Mouse (Mus musculus) ovary, postnatal 14 days (tissue): ENCODE measurements around the gene Pde7b.

Experiments
- DNase-seq: peaks from one replicate; pipeline ENCODE4 v3.0.0; 2022; ENCODE audit warnings: low spot score

Pde7b gene

GRCm38 (mm10) chr10:20421299-20421883 is 303.5 kb downstream of the Pde7b start:
- DNase-seq = no peak

- no peak for DNase-seq
Measured at GRCm38 (mm10) chr10:20420296-20420695, 304.6 kb downstream of the Pde7b start.

- no peak for DNase-seq
Measured at GRCm38 (mm10) chr10:20418856-20419219, 306.0 kb downstream of the Pde7b start.

GRCm38 (mm10) chr10:20418202-20418855 is 306.5 kb downstream of the Pde7b start:
- peak; percentile 4 for DNase-seq

- DNase-seq = no peak
Measured at GRCm38 (mm10) chr10:20409181-20409580, 315.7 kb downstream of the Pde7b start.

GRCm38 (mm10) chr10:20408336-20408735 is 316.5 kb downstream of the Pde7b start:
- DNase-seq = no peak

GRCm38 (mm10) chr10:20405471-20405870 is 319.4 kb downstream of the Pde7b start:
- DNase-seq = peak; percentile 29

- no peak for DNase-seq
Measured at GRCm38 (mm10) chr10:20402941-20403340, 321.9 kb downstream of the Pde7b start.

GRCm38 (mm10) chr10:20400406-20400805 is 324.5 kb downstream of the Pde7b start:
- DNase-seq = no peak

GRCm38 (mm10) chr10:20398641-20399390 is 326.1 kb downstream of the Pde7b start:
- DNase-seq = no peak

- no peak for DNase-seq
Measured at GRCm38 (mm10) chr10:20398224-20398623, 326.7 kb downstream of the Pde7b start.

GRCm38 (mm10) chr10:20395778-20396177 is 329.1 kb downstream of the Pde7b start:
- DNase-seq = no peak

- no peak for DNase-seq
Measured at GRCm38 (mm10) chr10:20394815-20395214, 330.1 kb downstream of the Pde7b start.

- DNase-seq = no peak
Measured at GRCm38 (mm10) chr10:20390568-20390967, 334.3 kb downstream of the Pde7b start.

- no peak for DNase-seq
Measured at GRCm38 (mm10) chr10:20382807-20383419, 342.0 kb downstream of the Pde7b start.

- no peak for DNase-seq
Measured at GRCm38 (mm10) chr10:20381352-20381751, 343.5 kb downstream of the Pde7b start.

GRCm38 (mm10) chr10:20380798-20381197 is 344.1 kb downstream of the Pde7b start:
- DNase-seq = no peak

GRCm38 (mm10) chr10:20379071-20379735 is 345.7 kb downstream of the Pde7b start:
- DNase-seq = no peak

GRCm38 (mm10) chr10:20377621-20378020 is 347.3 kb downstream of the Pde7b start:
- no peak for DNase-seq

GRCm38 (mm10) chr10:20372046-20372445 is 352.8 kb downstream of the Pde7b start:
- no peak for DNase-seq

- no peak for DNase-seq
Measured at GRCm38 (mm10) chr10:20362450-20363118, 362.3 kb downstream of the Pde7b start.
